9 mouse cellular contexts compared by ENCODE assay signal in the genomic region with DNA sequence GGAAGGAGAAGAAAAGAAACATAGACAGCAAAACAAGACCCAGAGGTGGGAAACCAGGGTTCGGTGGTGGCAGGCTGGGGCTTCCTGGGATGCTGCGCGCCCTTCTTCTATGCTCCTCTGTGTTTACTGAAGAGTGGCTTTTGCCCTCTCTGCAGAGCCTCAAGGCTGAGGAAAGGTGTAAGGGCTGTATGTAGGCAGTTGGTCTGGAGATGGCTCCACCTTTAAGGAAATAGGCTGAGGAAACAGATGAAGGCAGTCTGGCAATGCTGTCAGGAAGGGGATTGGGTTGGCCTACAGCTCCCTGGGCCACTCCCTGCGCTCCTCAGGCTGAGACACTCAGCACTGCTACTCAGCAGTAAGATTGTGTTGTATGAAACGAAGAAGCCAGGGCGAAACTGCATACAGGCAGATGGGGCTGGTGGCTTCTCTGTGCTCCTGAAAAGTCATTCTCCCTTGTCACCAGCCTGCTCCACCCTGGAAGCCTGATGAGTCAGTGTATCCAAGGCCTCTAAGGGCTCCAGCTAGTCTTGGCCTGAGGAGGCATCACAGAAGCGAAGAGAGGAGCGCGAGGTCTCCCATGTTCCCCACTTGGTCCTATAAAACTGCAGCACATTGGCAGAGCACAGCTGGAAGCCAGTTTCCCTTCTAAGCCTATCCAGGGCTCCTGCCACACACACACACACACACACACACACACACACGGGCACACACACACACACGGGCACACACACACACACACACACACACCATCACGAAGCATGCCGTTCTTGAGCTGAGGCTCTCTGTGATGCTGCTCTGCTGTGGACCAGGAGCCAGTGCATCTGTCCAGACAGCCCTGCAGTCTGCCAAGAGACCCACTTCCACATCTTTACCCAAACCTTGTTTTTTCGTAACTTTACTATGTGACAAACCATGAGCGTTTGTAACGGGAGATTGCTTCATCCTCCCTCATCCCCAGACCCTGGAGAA.
DNase-seq lines count a peak whose midpoint lies in the region; ATAC-seq and TF ChIP-seq lines count a peak whose summit lies in the region.
"Had no signal": no experiment of that assay in that cellular context is flagged by ENCODE, and none has a peak within 500 bp of the region (broad histone marks: within the 10 kb centered on the region; RNA-seq: fewer than 3 reads in every experiment).

No protein-coding gene starts in this region.

- no peaks in the 10 kb centered on the region for H3K36me3 ChIP-seq in lung, embryonic 16.5 days (ENCODE audit: control insufficient read depth, insufficient read depth, low read length)
- H3K36me3 ChIP-seq in forebrain, postnatal 0 days (ENCODE audit: insufficient read depth) = no peaks in the 10 kb centered on the region
- H3K36me3 ChIP-seq in limb, embryonic 11.5 days (ENCODE audit: control insufficient read depth, insufficient read depth, low read length) = no peaks in the 10 kb centered on the region
- H3K36me3 ChIP-seq in stomach, postnatal 0 days (ENCODE audit: control insufficient read depth, insufficient read depth, low read length) = no peaks in the 10 kb centered on the region
- H3K36me3 ChIP-seq: liver, embryonic 15.5 days had no signal

- DNase-seq in lung, adult 2 months = no peak
- no peak for DNase-seq in forebrain, postnatal 0 days
- no peak for DNase-seq in limb, embryonic 11.5 days (ENCODE audit: low spot score)
- DNase-seq in stomach, postnatal 0 days (ENCODE audit: low spot score) = no peak
- DNase-seq in urinary bladder, adult 18-20 months (ENCODE audit: low spot score in 2 of 2) = no peak
- no peak for DNase-seq in thymus, postnatal 36 days
- DNase-seq in adipocyte (ENCODE audit: low spot score) = no peak

- H3K4me1 ChIP-seq in lung, embryonic 16.5 days (replicated peaks; ENCODE audit: control insufficient read depth, insufficient read depth, low read length) = 0 out of 2 replicates have a peak, but pooled peaks cover 7% of the 10 kb centered on the region
- no peaks in the 10 kb centered on the region for H3K4me1 ChIP-seq in lung, adult 2 months (ENCODE audit: control insufficient read depth, insufficient read depth, low read length)
- H3K4me1 ChIP-seq in forebrain, postnatal 0 days (ENCODE audit: insufficient read depth) = peaks cover 9% of the 10 kb centered on the region; the same call in 1 of the 2 replicates
- H3K4me1 ChIP-seq in limb, embryonic 11.5 days (ENCODE audit: control insufficient read depth, insufficient read depth, low read length) = peaks cover 13% of the 10 kb centered on the region
- no peaks in the 10 kb centered on the region for H3K4me1 ChIP-seq in stomach, postnatal 0 days (replicated peaks; ENCODE audit: control insufficient read depth, insufficient read depth)
- H3K4me1 ChIP-seq: liver, embryonic 15.5 days had no signal

- H3K4me3 ChIP-seq in lung, embryonic 16.5 days (ENCODE audit: low read length) = no peak overlapping the region
- H3K4me3 ChIP-seq in lung, adult 2 months (replicated peaks; ENCODE audit: extremely low read depth, low read depth, low read length) = no peak overlapping the region
- no peak overlapping the region for H3K4me3 ChIP-seq in forebrain, postnatal 0 days (ENCODE audit: low read depth, low read length)
- no peak overlapping the region for H3K4me3 ChIP-seq in limb, embryonic 11.5 days (ENCODE audit: low read depth, low read length)
- no peak overlapping the region for H3K4me3 ChIP-seq in stomach, postnatal 0 days (ENCODE audit: low read depth, low read length)
- H3K4me3 ChIP-seq: liver, embryonic 15.5 days had no signal

- peak overlapping the region; percentile 24 for H3K27ac ChIP-seq in lung, embryonic 16.5 days (ENCODE audit: low read length)
- no peak overlapping the region for H3K27ac ChIP-seq in forebrain, postnatal 0 days (ENCODE audit: low read depth, low read length)
- H3K27ac ChIP-seq in limb, embryonic 11.5 days (replicated peaks; ENCODE audit: low read depth, low read length) = 0 out of 2 replicates have a peak overlapping the region, but pooled peaks have one; percentile 15
- H3K27ac ChIP-seq in stomach, postnatal 0 days (replicated peaks) = peak overlapping the region; percentile 65
- H3K27ac ChIP-seq: liver, embryonic 15.5 days had no signal

- no peak overlapping the region for H3K9ac ChIP-seq in lung, embryonic 16.5 days (ENCODE audit: low read length)
- no peak overlapping the region for H3K9ac ChIP-seq in forebrain, postnatal 0 days
- no peak overlapping the region for H3K9ac ChIP-seq in limb, embryonic 11.5 days (ENCODE audit: low read length)
- H3K9ac ChIP-seq in stomach, postnatal 0 days (ENCODE audit: low read length) = no peak overlapping the region
- H3K9ac ChIP-seq: liver, embryonic 15.5 days had no signal

- no peak overlapping the region for H3K4me2 ChIP-seq in lung, embryonic 16.5 days (ENCODE audit: low read depth, low read length)
- H3K4me2 ChIP-seq in forebrain, postnatal 0 days (ENCODE audit: low read depth) = no peak overlapping the region
- H3K4me2 ChIP-seq in limb, embryonic 11.5 days (ENCODE audit: low read depth, severe bottlenecking) = no peak overlapping the region
- no peak overlapping the region for H3K4me2 ChIP-seq in stomach, postnatal 0 days (replicated peaks; ENCODE audit: low read depth)
- H3K4me2 ChIP-seq: liver, embryonic 15.5 days had no signal

- ATAC-seq in lung, embryonic 16.5 days (ENCODE audit: low read depth) = peak; percentile 63; the same call in 1 of the 2 replicates
- ATAC-seq in forebrain, postnatal 0 days = peak; percentile 55
- ATAC-seq in limb, embryonic 11.5 days (ENCODE audit: insufficient number of reproducible peaks, low FRiP score, low TSS enrichment, low read depth) = peak; percentile 15; the same call in 1 of the 2 replicates
- 0 out of 2 replicates have a peak, but pooled peaks have one; percentile 35 for ATAC-seq in stomach, postnatal 0 days (ENCODE audit: low FRiP score, low TSS enrichment)

- H3K27me3 ChIP-seq in lung, embryonic 16.5 days (ENCODE audit: control insufficient read depth, insufficient read depth, low read depth, low read length) = no peaks in the 10 kb centered on the region
- H3K27me3 ChIP-seq in forebrain, postnatal 0 days (ENCODE audit: insufficient read depth, low read length) = no peaks in the 10 kb centered on the region
- H3K27me3 ChIP-seq in limb, embryonic 11.5 days (ENCODE audit: control insufficient read depth, insufficient read depth, low read length) = no peaks in the 10 kb centered on the region
- no peaks in the 10 kb centered on the region for H3K27me3 ChIP-seq in stomach, postnatal 0 days (ENCODE audit: control insufficient read depth, insufficient read depth, low read length)
- H3K27me3 ChIP-seq: liver, embryonic 15.5 days had no signal

- no peaks in the 10 kb centered on the region for H3K9me3 ChIP-seq in lung, embryonic 16.5 days (ENCODE audit: control insufficient read depth, low read length)
- H3K9me3 ChIP-seq in forebrain, postnatal 0 days (ENCODE audit: low read length) = no peaks in the 10 kb centered on the region
- no peaks in the 10 kb centered on the region for H3K9me3 ChIP-seq in limb, embryonic 11.5 days (ENCODE audit: control insufficient read depth, low read length)
- H3K9me3 ChIP-seq in stomach, postnatal 0 days (ENCODE audit: control insufficient read depth, low read length) = no peaks in the 10 kb centered on the region

- TF ChIP-seq EP300 in stomach, postnatal 0 days (optimal IDR thresholded peaks at IDR 0.05) = no peak

- TF ChIP-seq CTCF in lung, adult 2 months (IDR thresholded peaks at IDR 0.05; ENCODE audit: insufficient read depth, low read length) = no peak
- no peak for TF ChIP-seq CTCF in forebrain, postnatal 0 days (IDR thresholded peaks at IDR 0.05; ENCODE audit: low read depth)
- no peak for TF ChIP-seq CTCF in stomach, postnatal 0 days (IDR thresholded peaks at IDR 0.05; ENCODE audit: low read depth)

- 77% methylated on average over 16 of the region's 16 CpGs for WGBS in lung, embryonic 16.5 days
- 75% methylated on average over 16 of the region's 16 CpGs for WGBS in lung, adult 2 months
- 58% methylated on average over 16 of the region's 16 CpGs for WGBS in forebrain, postnatal 0 days
- WGBS in limb, embryonic 11.5 days = 76% methylated on average over 16 of the region's 16 CpGs
- WGBS in stomach, postnatal 0 days = 76% methylated on average over 16 of the region's 16 CpGs

- no peak for TF ChIP-seq POLR2A in lung, adult 2 months (IDR thresholded peaks at IDR 0.05; ENCODE audit: borderline replicate concordance, extremely low read depth, low read depth, low read length)
